Mouse (Mus musculus) liver, adult 2 months (tissue): ENCODE data around the gene Shank1.

ENCODE experiments used
- CTCF ChIP-seq: fragments of 200-500 bp; IDR thresholded peaks from 2 replicates; pipeline ENCODE4 v1.5.1; 2011; ENCODE audit warnings: low read depth, low read length, control low read depth
- POLR2A ChIP-seq: fragments of 200-500 bp; IDR thresholded peaks from 2 replicates; pipeline ENCODE4 v1.6.1; 2011; ENCODE audit warnings: low read length, control low read depth; ENCODE audit not compliant: insufficient read depth; ENCODE audit errors: extremely low read depth

- TF ChIP-seq CTCF, result no peak
- no peak for TF ChIP-seq POLR2A
These were observed 29.1 kb upstream of the Shank1 start for GRCm38 (mm10) chr7:44280959-44281358.
